Mouse (Mus musculus) megakaryocyte, embryonic 14.5 days (primary cell): Measurements from ENCODE around the gene Igtp.

Experiments used
- FLI1 ChIP-seq: IDR thresholded peaks from 2 replicates; pipeline ENCODE4 v1.6.1; 2012; ENCODE audit warnings: low read length, inconsistent platforms, mixed read lengths
- GATA1 ChIP-seq: IDR thresholded peaks from 3 replicates; pipeline ENCODE4 v1.6.1; 2012; ENCODE audit warnings: mixed read lengths, low read length, inconsistent platforms, borderline replicate concordance

GRCm38 (mm10) chr11:58193326-58193725 lies 6.0 kb upstream of the Igtp start:
- TF ChIP-seq GATA1 (no peak), FLI1 (no peak)
